Mouse (Mus musculus) kidney, postnatal 0 days (tissue): ENCODE measurements around the gene Coq5. TPM values are rescaled to one million over a fixed set of nuclear protein-coding genes. Genes with fewer than 3 reads are reported as not detected.

ENCODE experiments used
- ATAC-seq: fragments of 200-750 bp; cut with Nextera tagmentation; replicated peaks from 2 replicates; pipeline ENCODE4 v1.8.0; 2017; ENCODE audit warnings: low read depth, moderate number of reproducible peaks, moderate TSS enrichment, moderate library complexity; ENCODE audit not compliant: low FRiP score
- DNase-seq: peaks from one replicate; pipeline ENCODE4 v3.0.0-alpha.2; 2016; ENCODE audit warnings: low spot score
- H3K27ac ChIP-seq: fragments of 300-500 bp; sonication (generic); 2 replicates; pipeline ENCODE4 v1.5.1; 2014; ENCODE audit warnings: mild to moderate bottlenecking
- H3K27me3 ChIP-seq: fragments of 300-500 bp; sonication (generic); 2 replicates; pipeline ENCODE4 v1.6.1; 2014; ENCODE audit warnings: low read length, mixed read lengths; ENCODE audit not compliant: insufficient read depth
- H3K36me3 ChIP-seq: fragments of 300-500 bp; sonication (generic); 2 replicates; pipeline ENCODE4 v1.6.1; 2014; ENCODE audit warnings: low read length, mixed read lengths; ENCODE audit not compliant: insufficient read depth
- H3K4me1 ChIP-seq: fragments of 300-500 bp; sonication (generic); replicated peaks from 2 replicates; pipeline ENCODE4 v1.6.1; 2014; ENCODE audit warnings: antibody characterized with exemption, low read length, mixed read lengths; ENCODE audit not compliant: insufficient read depth
- H3K4me2 ChIP-seq: fragments of 300-500 bp; sonication (generic); 2 replicates; pipeline ENCODE4 v1.6.1; 2014; ENCODE audit warnings: mild to moderate bottlenecking, low read length, moderate library complexity, mixed read lengths
- H3K4me3 ChIP-seq: fragments of 300-500 bp; sonication (generic); replicated peaks from 2 replicates; pipeline ENCODE4 v1.5.1; 2014; ENCODE audit warnings: low read depth, low read length
- H3K9ac ChIP-seq: fragments of 300-500 bp; sonication (generic); 2 replicates; pipeline ENCODE4 v1.6.1; 2014; ENCODE audit warnings: low read depth, low read length
- H3K9me3 ChIP-seq: fragments of 300-500 bp; sonication (generic); replicated peaks from 2 replicates; pipeline ENCODE4 v1.6.1; 2016; ENCODE audit warnings: low read length, inconsistent platforms, mixed read lengths
- CTCF ChIP-seq: IDR thresholded peaks from 2 replicates; pipeline ENCODE4 v1.5.1; 2016; ENCODE audit warnings: antibody characterized with exemption, low read depth, mild to moderate bottlenecking, moderate library complexity
- WGBS: fragments of 180-500 bp; shearing (Covaris S2); extraction: QIAGEN DNeasy Blood & Tissue Kit; methylation state at CpG from one replicate; pipeline ENCODE4 v1.1.7; 2014; 5-methylcytosine and 5-hydroxymethylcytosine counted together
- polyA plus RNA-seq: library from polyadenylated mRNA; unstranded; fragments of >200 nt; fragmentation: Nextera tagmentation; extraction: Ambion mirVana; gene quantifications from 2 replicates; pipeline ENCODE4 v1.2.1, GENCODE M21; 2015

Coq5 gene
- polyA plus RNA-seq, 1 experiment from 2014 or later, result 44.7 TPM

- no peaks in the 10 kb centered on the region for H3K9me3 ChIP-seq
- no peak for DNase-seq
- H3K27ac ChIP-seq, result no peak overlapping the region
- TF ChIP-seq CTCF, result no peak
- H3K4me3 ChIP-seq, result no peak overlapping the region
- 89% methylated on average over 5 of the region's 5 CpGs for WGBS
- no peaks in the 10 kb centered on the region for H3K27me3 ChIP-seq
- H3K36me3 ChIP-seq, result 0 out of 2 replicates have a peak, but pooled peaks cover 4% of the 10 kb centered on the region
- ATAC-seq, result no peak
- no peak overlapping the region for H3K9ac ChIP-seq
- H3K4me2 ChIP-seq, result no peak overlapping the region
- peaks cover 14% of the 10 kb centered on the region for H3K4me1 ChIP-seq
Observed at GRCm38 (mm10) chr5:115266340-115266739, 13.1 kb upstream of the Coq5 start.

GRCm38 (mm10) chr5:115266787-115267468, 12.5 kb upstream of the Coq5 start:
- DNase-seq, result no peak
- no peak for TF ChIP-seq CTCF
- Histone ChIP-seq H3K4me3 (no peak overlapping the region), H3K9ac (no peak overlapping the region), H3K4me1 (peaks cover 15% of the 10 kb centered on the region), H3K36me3 (0 out of 2 replicates have a peak, but pooled peaks cover 4% of the 10 kb centered on the region), H3K4me2 (no peak overlapping the region), H3K27me3 (no peaks in the 10 kb centered on the region), H3K9me3 (no peaks in the 10 kb centered on the region), H3K27ac (no peak overlapping the region)
- no peak for ATAC-seq
- WGBS, result 79% methylated on average over 8 of the region's 8 CpGs

GRCm38 (mm10) chr5:115267469-115268045, 11.9 kb upstream of the Coq5 start:
- H3K36me3 ChIP-seq, result 0 out of 2 replicates have a peak, but pooled peaks cover 4% of the 10 kb centered on the region

GRCm38 (mm10) chr5:115268266-115268665, 11.2 kb upstream of the Coq5 start:
- Histone ChIP-seq H3K9ac (no peak overlapping the region), H3K27ac (0 out of 2 replicates have a peak overlapping the region, but pooled peaks have one; percentile 5), H3K36me3 (no peaks in the 10 kb centered on the region), H3K4me1 (peaks cover 15% of the 10 kb centered on the region), H3K9me3 (no peaks in the 10 kb centered on the region), H3K4me3 (no peak overlapping the region), H3K4me2 (no peak overlapping the region), H3K27me3 (no peaks in the 10 kb centered on the region)
- DNase-seq (no peak), ATAC-seq (no peak)
- 46% methylated on average over 3 of the region's 3 CpGs for whole genome bisulfite sequencing
- TF ChIP-seq CTCF, result no peak

More at GRCm38 (mm10) chr5:115267469-115268045, 11.9 kb upstream of the Coq5 start:
- no peak overlapping the region for H3K9ac ChIP-seq
- H3K27ac ChIP-seq, result peak overlapping the region; percentile 38; the same call in 1 of the 2 replicates
- H3K4me2 ChIP-seq, result no peak overlapping the region
- no peaks in the 10 kb centered on the region for H3K9me3 ChIP-seq
- DNase-seq (no peak), ATAC-seq (no peak)
- H3K4me1 ChIP-seq, result peaks cover 15% of the 10 kb centered on the region
- no peak overlapping the region for H3K4me3 ChIP-seq
- no peaks in the 10 kb centered on the region for H3K27me3 ChIP-seq
- WGBS, result 72% methylated on average over 3 of the region's 3 CpGs
- no peak for TF ChIP-seq CTCF

- no peak for ATAC-seq
- no peaks in the 10 kb centered on the region for H3K9me3 ChIP-seq
- H3K9ac ChIP-seq, result no peak overlapping the region
- peak; percentile 20 for DNase-seq
- H3K4me2 ChIP-seq, result peak overlapping the region; percentile 80
- H3K27ac ChIP-seq, result no peak overlapping the region
- no peaks in the 10 kb centered on the region for H3K27me3 ChIP-seq
- WGBS, result 94% methylated on average over 1 of the region's 1 CpGs
- H3K36me3 ChIP-seq, result no peaks in the 10 kb centered on the region
- no peak for TF ChIP-seq CTCF
- no peak overlapping the region for H3K4me3 ChIP-seq
- H3K4me1 ChIP-seq, result peaks cover 15% of the 10 kb centered on the region
Observed at GRCm38 (mm10) chr5:115269969-115270368, 9.5 kb upstream of the Coq5 start.

- H3K4me2 ChIP-seq, result peak overlapping the region; percentile 80
- WGBS, result under 1% methylated on average over 74 of the region's 77 CpGs
Observed at GRCm38 (mm10) chr5:115271931-115272811, 7.3 kb upstream of the Coq5 start.

More at GRCm38 (mm10) chr5:115271931-115272811, 7.3 kb upstream of the Coq5 start:
- Histone ChIP-seq H3K27me3 (no peaks in the 10 kb centered on the region), H3K4me3 (peak overlapping the region; percentile 99), H3K4me1 (peaks cover 15% of the 10 kb centered on the region), H3K9me3 (no peaks in the 10 kb centered on the region), H3K27ac (peak overlapping the region; percentile 87), H3K9ac (peak overlapping the region; percentile 99), H3K36me3 (no peaks in the 10 kb centered on the region)
- ATAC-seq (peak; percentile 15), DNase-seq (peak; percentile 62)
- no peak for TF ChIP-seq CTCF
